Mouse (Mus musculus): ENCODE measurements at regions not wholly inside any gene's neighbourhood (a gene's known extent, or its start where the extent isn't known, plus 50 kb on each side); places are given as distances from the start of the nearest gene placed in this dataset.

GRCm38 (mm10) chr12:27670190-27670589 is 327.8 kb upstream of the Sox11 start:
- no peak overlapping the region for H3K27ac ChIP-seq (ENCODE audit: insufficient read depth, low read depth, low read length)
- no peaks in the 10 kb centered on the region for H3K27me3 ChIP-seq (ENCODE audit: control insufficient read depth, insufficient read depth, low read length)
- no peaks in the 10 kb centered on the region for H3K36me3 ChIP-seq (ENCODE audit: control insufficient read depth, insufficient read depth, low read length)
- H3K4me3 ChIP-seq (ENCODE audit: low read depth, low read length), result no peak overlapping the region
- WGBS, result 71% methylated on average over 7 of the region's 7 CpGs
- H3K4me1 ChIP-seq (ENCODE audit: control insufficient read depth, insufficient read depth, insufficient read length, low read length), result no peaks in the 10 kb centered on the region
- TF ChIP-seq CTCF (IDR thresholded peaks at IDR 0.05; ENCODE audit: extremely low read depth, insufficient read length, insufficient replicate concordance, low read depth, low read length), result no peak
- TF ChIP-seq POLR2A (IDR thresholded peaks at IDR 0.05; ENCODE audit: low read depth, low read length), result no peak

GRCm38 (mm10) chr12:27669542-27669941 is 327.2 kb upstream of the Sox11 start:
- TF ChIP-seq POLR2A (IDR thresholded peaks at IDR 0.05; ENCODE audit: low read depth, low read length) (no peak), CTCF (IDR thresholded peaks at IDR 0.05; ENCODE audit: extremely low read depth, insufficient read length, insufficient replicate concordance, low read depth, low read length) (no peak)
- 73% methylated on average over 6 of the region's 6 CpGs for WGBS
- no peaks in the 10 kb centered on the region for H3K4me1 ChIP-seq (ENCODE audit: control insufficient read depth, insufficient read depth, insufficient read length, low read length)
- H3K36me3 ChIP-seq (ENCODE audit: control insufficient read depth, insufficient read depth, low read length), result no peaks in the 10 kb centered on the region
- no peaks in the 10 kb centered on the region for H3K27me3 ChIP-seq (ENCODE audit: control insufficient read depth, insufficient read depth, low read length)
- H3K4me3 ChIP-seq (ENCODE audit: low read depth, low read length), result no peak overlapping the region
- H3K27ac ChIP-seq (ENCODE audit: insufficient read depth, low read depth, low read length), result no peak overlapping the region

- no peaks in the 10 kb centered on the region for H3K36me3 ChIP-seq (ENCODE audit: control insufficient read depth, insufficient read depth, low read length)
- WGBS, result 60% methylated on average over 2 of the region's 2 CpGs
- TF ChIP-seq POLR2A (IDR thresholded peaks at IDR 0.05; ENCODE audit: low read depth, low read length), result no peak
- no peak for TF ChIP-seq CTCF (IDR thresholded peaks at IDR 0.05; ENCODE audit: extremely low read depth, insufficient read length, insufficient replicate concordance, low read depth, low read length)
These were observed 324.1 kb upstream of the Sox11 start for GRCm38 (mm10) chr12:27666456-27666855.

GRCm38 (mm10) chr12:27663126-27663525 is 320.8 kb upstream of the Sox11 start:
- H3K27ac ChIP-seq (ENCODE audit: insufficient read depth, low read depth, low read length), result no peak overlapping the region
- no peaks in the 10 kb centered on the region for H3K27me3 ChIP-seq (ENCODE audit: control insufficient read depth, insufficient read depth, low read length)
- H3K4me1 ChIP-seq (ENCODE audit: control insufficient read depth, insufficient read depth, insufficient read length, low read length), result no peaks in the 10 kb centered on the region
- 87% methylated on average over 4 of the region's 4 CpGs for WGBS
- no peaks in the 10 kb centered on the region for H3K36me3 ChIP-seq (ENCODE audit: control insufficient read depth, insufficient read depth, low read length)
- TF ChIP-seq CTCF (IDR thresholded peaks at IDR 0.05; ENCODE audit: extremely low read depth, insufficient read length, insufficient replicate concordance, low read depth, low read length) (no peak), POLR2A (IDR thresholded peaks at IDR 0.05; ENCODE audit: low read depth, low read length) (no peak)
- H3K4me3 ChIP-seq (ENCODE audit: low read depth, low read length), result no peak overlapping the region

More at GRCm38 (mm10) chr12:27666456-27666855, 324.1 kb upstream of the Sox11 start:
- H3K27ac ChIP-seq (ENCODE audit: insufficient read depth, low read depth, low read length), result no peak overlapping the region
- H3K4me3 ChIP-seq (ENCODE audit: low read depth, low read length), result no peak overlapping the region
- H3K4me1 ChIP-seq (ENCODE audit: control insufficient read depth, insufficient read depth, insufficient read length, low read length), result no peaks in the 10 kb centered on the region
- H3K27me3 ChIP-seq (ENCODE audit: control insufficient read depth, insufficient read depth, low read length), result no peaks in the 10 kb centered on the region

GRCm38 (mm10) chr12:27662723-27663122 is 320.3 kb upstream of the Sox11 start:
- H3K36me3 ChIP-seq (ENCODE audit: control insufficient read depth, insufficient read depth, low read length), result no peaks in the 10 kb centered on the region
- no peaks in the 10 kb centered on the region for H3K4me1 ChIP-seq (ENCODE audit: control insufficient read depth, insufficient read depth, insufficient read length, low read length)
- H3K4me3 ChIP-seq (ENCODE audit: low read depth, low read length), result no peak overlapping the region
- no peak overlapping the region for H3K27ac ChIP-seq (ENCODE audit: insufficient read depth, low read depth, low read length)
- no peak for TF ChIP-seq CTCF (IDR thresholded peaks at IDR 0.05; ENCODE audit: extremely low read depth, insufficient read length, insufficient replicate concordance, low read depth, low read length)
- no peak for TF ChIP-seq POLR2A (IDR thresholded peaks at IDR 0.05; ENCODE audit: low read depth, low read length)
- H3K27me3 ChIP-seq (ENCODE audit: control insufficient read depth, insufficient read depth, low read length), result no peaks in the 10 kb centered on the region
- WGBS, result 83% methylated on average over 5 of the region's 5 CpGs

- H3K27me3 ChIP-seq (ENCODE audit: control insufficient read depth, insufficient read depth, low read length), result no peaks in the 10 kb centered on the region
These were observed 315.2 kb upstream of the Sox11 start for GRCm38 (mm10) chr12:27657536-27657935.

GRCm38 (mm10) chr12:27653541-27653940 is 311.2 kb upstream of the Sox11 start:
- Histone ChIP-seq H3K27ac (ENCODE audit: insufficient read depth, low read depth, low read length) (no peak overlapping the region), H3K4me3 (ENCODE audit: low read depth, low read length) (no peak overlapping the region), H3K27me3 (ENCODE audit: control insufficient read depth, insufficient read depth, low read length) (no peaks in the 10 kb centered on the region), H3K36me3 (ENCODE audit: control insufficient read depth, insufficient read depth, low read length) (no peaks in the 10 kb centered on the region), H3K4me1 (ENCODE audit: control insufficient read depth, insufficient read depth, insufficient read length, low read length) (no peaks in the 10 kb centered on the region)
- WGBS, result 74% methylated on average over 4 of the region's 4 CpGs
- TF ChIP-seq POLR2A (IDR thresholded peaks at IDR 0.05; ENCODE audit: low read depth, low read length), result no peak
- TF ChIP-seq CTCF (IDR thresholded peaks at IDR 0.05; ENCODE audit: extremely low read depth, insufficient read length, insufficient replicate concordance, low read depth, low read length), result no peak

More at GRCm38 (mm10) chr12:27657536-27657935, 315.2 kb upstream of the Sox11 start:
- 82% methylated on average over 4 of the region's 4 CpGs for WGBS
- TF ChIP-seq CTCF (IDR thresholded peaks at IDR 0.05; ENCODE audit: extremely low read depth, insufficient read length, insufficient replicate concordance, low read depth, low read length), result no peak
- no peak for TF ChIP-seq POLR2A (IDR thresholded peaks at IDR 0.05; ENCODE audit: low read depth, low read length)
- Histone ChIP-seq H3K27ac (ENCODE audit: insufficient read depth, low read depth, low read length) (no peak overlapping the region), H3K4me3 (ENCODE audit: low read depth, low read length) (no peak overlapping the region), H3K36me3 (ENCODE audit: control insufficient read depth, insufficient read depth, low read length) (no peaks in the 10 kb centered on the region), H3K4me1 (ENCODE audit: control insufficient read depth, insufficient read depth, insufficient read length, low read length) (no peaks in the 10 kb centered on the region)

Data from small intestine, adult 2 months (tissue).